Mouse (Mus musculus) inflammation-experienced regulatory T-cells, adult 6 months (primary cell): ENCODE results near the gene Zp2. TPM values are rescaled to one million over a fixed set of nuclear protein-coding genes. Genes with fewer than 3 reads are reported as not detected.

Experiments used
- ATAC-seq: one replicate; pipeline ENCODE4 v1.8.0; 2017
- polyA plus RNA-seq, 3 experiments: library from polyadenylated mRNA; unstranded; fragments of 100-300 nt; shearing (Covaris generic); gene quantifications; one replicate each; pipeline ENCODE4 v1.2.1; 2017

Gene Zp2
- not detected for polyA plus RNA-seq

GRCm38 (mm10) chr7:120145191-120145590 lies at the start of gene Zp2:
Gene Zp2, minus strand, starts transcription at chr7:120145291.
- ATAC-seq: no peak

- ATAC-seq: no peak
Measured at GRCm38 (mm10) chr7:120192816-120193215, 47.7 kb upstream of the Zp2 start.

- no peak for ATAC-seq
Measured at GRCm38 (mm10) chr7:120192207-120192606, 47.1 kb upstream of the Zp2 start.

GRCm38 (mm10) chr7:120190150-120190665 lies 45.1 kb upstream of the Zp2 start:
- ATAC-seq: no peak

GRCm38 (mm10) chr7:120189369-120190149 lies 44.5 kb upstream of the Zp2 start:
- ATAC-seq: no peak

GRCm38 (mm10) chr7:120188946-120189345 lies 43.9 kb upstream of the Zp2 start:
- ATAC-seq: no peak

GRCm38 (mm10) chr7:120182891-120183290 lies 37.8 kb upstream of the Zp2 start:
- ATAC-seq: no peak

GRCm38 (mm10) chr7:120181401-120182230 lies 36.5 kb upstream of the Zp2 start:
- no peak for ATAC-seq

GRCm38 (mm10) chr7:120180547-120180946 lies 35.5 kb upstream of the Zp2 start:
- ATAC-seq: no peak

GRCm38 (mm10) chr7:120178935-120179334 lies 33.8 kb upstream of the Zp2 start:
- no peak for ATAC-seq

GRCm38 (mm10) chr7:120177611-120178010 lies 32.5 kb upstream of the Zp2 start:
- ATAC-seq: no peak

- ATAC-seq: no peak
Measured at GRCm38 (mm10) chr7:120174723-120175504, 29.8 kb upstream of the Zp2 start.

- ATAC-seq: no peak
Measured at GRCm38 (mm10) chr7:120173603-120174244, 28.6 kb upstream of the Zp2 start, which contains the start of gene Anks4b. Gene Anks4b, plus strand, starts transcription at chr7:120173858.

GRCm38 (mm10) chr7:120172188-120172700 lies 27.2 kb upstream of the Zp2 start:
- ATAC-seq: no peak

GRCm38 (mm10) chr7:120163581-120164251 lies 18.6 kb upstream of the Zp2 start:
- ATAC-seq: no peak

- ATAC-seq: no peak
Measured at GRCm38 (mm10) chr7:120158121-120158613, 13.1 kb upstream of the Zp2 start.

GRCm38 (mm10) chr7:120157575-120158061 lies 12.5 kb upstream of the Zp2 start:
- no peak for ATAC-seq

- no peak for ATAC-seq
Measured at GRCm38 (mm10) chr7:120156841-120157409, 11.8 kb upstream of the Zp2 start.

- ATAC-seq: no peak
Measured at GRCm38 (mm10) chr7:120150898-120151297, 5.8 kb upstream of the Zp2 start.

GRCm38 (mm10) chr7:120150257-120150656 lies 5.2 kb upstream of the Zp2 start:
- ATAC-seq: no peak

GRCm38 (mm10) chr7:120142743-120143142 lies 2.3 kb downstream of the Zp2 start:
- ATAC-seq: no peak
